Mouse (Mus musculus) small intestine, adult 2 months (tissue): ENCODE results near the gene Clybl. TPM values are rescaled to one million over a fixed set of nuclear protein-coding genes. Genes with fewer than 3 reads are reported as not detected.

Source experiments
- H3K27ac ChIP-seq: fragments of 200-500 bp; 2 replicates; pipeline ENCODE4 v1.5.1; 2012; ENCODE audit warnings: low read depth, low read length, control low read depth, inconsistent platforms; ENCODE audit not compliant: insufficient read depth
- H3K27me3 ChIP-seq: fragments of 200-500 bp; 2 replicates; pipeline ENCODE4 v1.6.1; 2012; ENCODE audit warnings: mild to moderate bottlenecking, moderate library complexity, low read length, inconsistent platforms; ENCODE audit not compliant: control insufficient read depth, insufficient read depth
- H3K36me3 ChIP-seq: fragments of 200-500 bp; 2 replicates; pipeline ENCODE4 v1.6.1; 2012; ENCODE audit warnings: mild to moderate bottlenecking, low read length, control low read depth, inconsistent platforms; ENCODE audit not compliant: control insufficient read depth, insufficient read depth
- H3K4me1 ChIP-seq: fragments of 200-500 bp; 2 replicates; pipeline ENCODE4 v1.6.1; 2012; ENCODE audit warnings: low read length, inconsistent platforms, mixed read lengths; ENCODE audit not compliant: control insufficient read depth, insufficient read depth, insufficient read length
- H3K4me3 ChIP-seq: fragments of 200-500 bp; 2 replicates; pipeline ENCODE4 v1.5.1; 2012; ENCODE audit warnings: low read depth, mild to moderate bottlenecking, control low read depth, inconsistent platforms, low read length, moderate library complexity
- CTCF ChIP-seq: fragments of 200-500 bp; IDR thresholded peaks from 2 replicates; pipeline ENCODE4 v1.5.1; 2012; ENCODE audit warnings: low read depth, mild to moderate bottlenecking, control low read depth, inconsistent platforms, low read length, moderate library complexity, mixed read lengths; ENCODE audit not compliant: insufficient replicate concordance, insufficient read length; ENCODE audit errors: extremely low read depth
- POLR2A ChIP-seq: fragments of 200-500 bp; IDR thresholded peaks from 2 replicates; pipeline ENCODE4 v1.6.1; 2012; ENCODE audit warnings: low read depth, mild to moderate bottlenecking, control low read depth, inconsistent platforms, low read length, moderate library complexity
- WGBS: fragments of 180-500 bp; shearing (Covaris S2); methylation state at CpG from one replicate; pipeline ENCODE4 v1.1.7; 2018; 5-methylcytosine and 5-hydroxymethylcytosine counted together
- polyA plus RNA-seq: library from polyadenylated mRNA; depleted of rRNA; stranded (reverse); fragments of >200 nt; gene quantifications from 2 replicates; pipeline ENCODE4 v1.2.3, GENCODE M21; 2012; rRNA removed

The Clybl gene
- 2.8 and 3.1 TPM in 2 replicates for polyA plus RNA-seq

DNA sequence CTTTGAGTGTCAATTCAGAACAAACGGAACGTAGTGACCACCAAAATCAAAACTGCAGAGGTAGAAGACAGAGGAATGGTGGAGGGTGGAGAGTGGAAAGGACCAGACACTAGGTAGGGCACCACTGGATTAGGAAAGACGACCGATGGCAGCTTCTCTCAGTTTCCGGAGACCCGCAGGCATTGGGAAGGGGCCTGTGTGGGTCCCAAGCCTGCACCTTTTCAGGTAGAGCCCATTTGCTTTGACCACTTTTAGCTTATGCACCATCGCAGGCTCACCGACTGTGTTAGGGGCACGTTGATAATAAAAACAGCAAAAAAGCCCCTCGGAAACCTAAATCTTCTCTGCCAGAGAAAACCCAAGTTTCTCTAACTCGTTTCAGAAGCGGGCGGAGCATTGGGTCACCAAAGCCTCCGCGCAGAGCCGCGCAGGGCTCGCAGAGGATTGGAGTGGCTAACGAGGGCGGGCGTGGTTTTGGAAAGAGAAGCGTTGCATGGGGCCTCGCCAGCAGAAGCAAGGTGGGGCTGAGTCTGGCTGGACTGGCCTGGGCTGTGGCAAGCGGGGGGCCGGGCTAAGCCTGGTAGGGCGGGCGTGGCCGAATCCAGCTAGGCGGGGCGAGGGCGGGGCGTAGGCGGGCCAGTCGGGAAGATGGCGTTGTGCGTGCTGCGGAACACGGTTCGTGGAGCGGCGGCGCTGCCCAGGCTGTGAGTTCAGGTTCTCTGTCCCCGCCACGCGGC is at the start of gene Clybl:
Clybl (plus strand) TSS at position 627 of the 737 bp plus-strand sequence.
- Histone ChIP-seq H3K4me1 (no peaks in the 10 kb centered on the region), H3K27me3 (no peaks in the 10 kb centered on the region), H3K27ac (peak within 1 kb of the TSS; percentile 12; the same call in 1 of the 2 replicates), H3K36me3 (no peaks in the 10 kb centered on the region), H3K4me3 (peak within 1 kb of the TSS; percentile 89)
- 4% methylated on average over 45 of the region's 45 CpGs for WGBS
- TF ChIP-seq POLR2A (peak; percentile 32; the same call in 1 of the 2 replicates), CTCF (no peak)

- H3K4me1 ChIP-seq, result no peaks in the 10 kb centered on the region
- no peaks in the 10 kb centered on the region for H3K27me3 ChIP-seq
- TF ChIP-seq POLR2A (no peak), CTCF (no peak)
- no peak overlapping the region for H3K4me3 ChIP-seq
- 90% methylated on average over 3 of the region's 3 CpGs for WGBS
- no peak overlapping the region for H3K27ac ChIP-seq
- peaks cover 44% of the 10 kb centered on the region for H3K36me3 ChIP-seq
Measured at GRCm38 (mm10) chr14:122136368-122136928, 45.1 kb upstream of the Clybl start.

DNA sequence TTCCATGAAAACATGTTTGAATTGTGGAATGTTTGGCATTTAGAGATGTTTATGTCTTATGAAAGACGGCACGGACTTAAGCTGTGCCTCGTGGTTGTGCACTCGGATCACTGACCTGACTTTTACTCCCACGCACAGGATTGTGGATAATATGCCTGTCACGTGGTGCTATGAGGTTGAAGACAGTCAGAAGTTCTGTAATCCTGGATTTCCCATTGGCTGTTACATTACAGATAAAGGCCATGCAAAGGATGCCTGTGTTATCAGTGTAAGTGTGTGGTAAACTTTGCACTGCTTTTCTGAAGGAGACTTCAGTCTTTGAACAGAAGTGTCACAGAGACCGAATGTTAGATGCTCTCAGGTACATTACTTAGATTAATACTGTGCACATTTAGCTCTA is 44.3 kb upstream of the Clybl start:
- 66% methylated on average over 7 of the region's 7 CpGs for WGBS
- Histone ChIP-seq H3K4me3 (no peak overlapping the region), H3K4me1 (no peaks in the 10 kb centered on the region), H3K36me3 (peaks cover 46% of the 10 kb centered on the region), H3K27ac (no peak overlapping the region), H3K27me3 (no peaks in the 10 kb centered on the region)
- TF ChIP-seq POLR2A, result no peak
- TF ChIP-seq CTCF, result no peak

- no peak overlapping the region for H3K27ac ChIP-seq
- no peak for TF ChIP-seq CTCF
- no peak for TF ChIP-seq POLR2A
- no peak overlapping the region for H3K4me3 ChIP-seq
- H3K27me3 ChIP-seq, result no peaks in the 10 kb centered on the region
- peaks cover 60% of the 10 kb centered on the region for H3K36me3 ChIP-seq
- no peaks in the 10 kb centered on the region for H3K4me1 ChIP-seq
- 33% methylated on average over 1 of the region's 1 CpGs for WGBS
Measured at GRCm38 (mm10) chr14:122140126-122140525, 41.4 kb upstream of the Clybl start.

- Histone ChIP-seq H3K36me3 (peaks cover 77% of the 10 kb centered on the region), H3K27ac (no peak overlapping the region), H3K4me3 (no peak overlapping the region), H3K27me3 (no peaks in the 10 kb centered on the region), H3K4me1 (no peaks in the 10 kb centered on the region)
- TF ChIP-seq POLR2A (no peak), CTCF (no peak)
- WGBS, result 74% methylated on average over 4 of the region's 4 CpGs
Measured at GRCm38 (mm10) chr14:122143585-122144269, 37.8 kb upstream of the Clybl start.

GRCm38 (mm10) chr14:122145374-122145773 is 36.1 kb upstream of the Clybl start:
- peaks cover 74% of the 10 kb centered on the region for H3K36me3 ChIP-seq

GRCm38 (mm10) chr14:122150616-122151015 is 30.9 kb upstream of the Clybl start:
- Histone ChIP-seq H3K4me3 (no peak overlapping the region), H3K27me3 (no peaks in the 10 kb centered on the region), H3K27ac (no peak overlapping the region), H3K4me1 (no peaks in the 10 kb centered on the region), H3K36me3 (peaks cover 71% of the 10 kb centered on the region)
- WGBS, result 83% methylated on average over 5 of the region's 5 CpGs
- no peak for TF ChIP-seq CTCF
- TF ChIP-seq POLR2A, result no peak

More at GRCm38 (mm10) chr14:122145374-122145773, 36.1 kb upstream of the Clybl start:
- TF ChIP-seq CTCF (no peak), POLR2A (no peak)
- H3K4me3 ChIP-seq, result no peak overlapping the region
- no peak overlapping the region for H3K27ac ChIP-seq
- WGBS, result 56% methylated on average over 1 of the region's 1 CpGs
- H3K27me3 ChIP-seq, result no peaks in the 10 kb centered on the region
- no peaks in the 10 kb centered on the region for H3K4me1 ChIP-seq
